Mouse (Mus musculus) lung, postnatal 0 days (tissue): ENCODE results near the gene Cdk13.

Source experiments
- CTCF ChIP-seq: IDR thresholded peaks from 2 replicates; pipeline ENCODE4 v1.5.1; 2016; ENCODE audit warnings: antibody characterized with exemption, mild to moderate bottlenecking
- EP300 ChIP-seq: IDR thresholded peaks from 2 replicates; pipeline ENCODE4 v1.6.1; 2016; ENCODE audit warnings: antibody characterized with exemption, mild to moderate bottlenecking, control low read depth

DNA sequence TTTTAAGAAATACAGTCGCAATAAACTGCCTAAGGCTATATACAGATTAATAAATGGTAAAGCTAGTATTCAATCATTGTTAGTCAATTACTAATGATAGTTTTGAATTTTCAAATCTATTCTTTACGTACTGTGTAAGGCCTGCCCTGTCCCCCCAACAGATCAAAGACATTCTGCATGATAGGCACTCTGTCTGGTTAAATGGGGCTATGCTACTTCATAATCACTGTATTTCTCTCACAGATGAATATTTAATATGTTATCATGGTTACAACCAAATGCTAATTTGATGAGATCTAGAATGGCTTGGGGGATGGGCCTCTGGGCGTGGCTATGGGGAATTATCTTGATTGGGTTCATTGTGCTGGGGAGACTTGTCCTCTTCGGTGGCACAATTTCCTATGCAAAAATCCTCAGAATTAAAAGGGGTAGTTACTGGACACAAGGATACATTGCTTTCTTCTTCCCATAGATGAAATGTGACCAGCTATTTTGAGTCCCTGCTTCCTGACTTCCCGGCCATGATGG lies 96.0 kb downstream of the Cdk13 start:
- TF ChIP-seq CTCF (no peak), EP300 (no peak)
